Comparison of ENCODE assay signal across 8 mouse cellular contexts in genomic region chr5:57713980-57714379, GRCm38 (mm10). TPM values are rescaled to one million over a fixed set of nuclear protein-coding genes. Genes with fewer than 3 reads are reported as not detected.
DNase-seq lines count a peak whose midpoint lies in the region; ATAC-seq and TF ChIP-seq lines count a peak whose summit lies in the region.

No protein-coding gene starts in this region.

- intact Hi-C loops in left cerebral cortex, postnatal 25 days (cut with DNase I) = loop anchor here (5.0 to 10.0 kb wide), 2 partner anchors 311 to 1097 kb away; no protein-coding TSS in a partner anchor

- H3K9me3 ChIP-seq in MEL (replicated peaks; ENCODE audit: insufficient read depth, low read length) = no peaks in the 10 kb centered on the region
- H3K9me3 ChIP-seq in embryonic facial prominence, embryonic 11.5 days (replicated peaks; ENCODE audit: control insufficient read depth, low read length) = no peaks in the 10 kb centered on the region
- no peaks in the 10 kb centered on the region for H3K9me3 ChIP-seq in hindbrain, embryonic 11.5 days (ENCODE audit: control insufficient read depth, low read length)

- H3K36me3 ChIP-seq in MEL (ENCODE audit: control insufficient read depth in 1 of 2, insufficient read depth in 2 of 2, low read length in 2 of 2) = no peaks in the 10 kb centered on the region
- no peaks in the 10 kb centered on the region for H3K36me3 ChIP-seq in embryonic facial prominence, embryonic 11.5 days (replicated peaks; ENCODE audit: control insufficient read depth, insufficient read depth, low read depth, low read length)
- no peaks in the 10 kb centered on the region for H3K36me3 ChIP-seq in hindbrain, embryonic 11.5 days (ENCODE audit: control insufficient read depth, insufficient read depth, low read length)

- TF ChIP-seq RAD21 in MEL (IDR thresholded peaks at IDR 0.05; ENCODE audit: low read depth, low read length) = peak; percentile 67

- H3K79me2 ChIP-seq in MEL (ENCODE audit: control insufficient read depth, insufficient read depth, low read length, poor library complexity) = no peaks in the 10 kb centered on the region

- under 1% methylated on average over 10 of the region's 10 CpGs for WGBS in embryonic facial prominence, embryonic 11.5 days
- WGBS in hindbrain, embryonic 11.5 days = 2% methylated on average over 10 of the region's 10 CpGs

- no peak for ATAC-seq in embryonic facial prominence, embryonic 11.5 days (replicated peaks; ENCODE audit: insufficient number of reproducible peaks, low FRiP score, low TSS enrichment, low read depth)
- no peak for ATAC-seq in hindbrain, embryonic 11.5 days (ENCODE audit: low FRiP score)

- peak overlapping the region; percentile 88 for H3K4me2 ChIP-seq in embryonic facial prominence, embryonic 11.5 days (ENCODE audit: low read depth, low read length)
- H3K4me2 ChIP-seq in hindbrain, embryonic 11.5 days (replicated peaks; ENCODE audit: low read depth, low read length) = peak overlapping the region; percentile 98

- no peak overlapping the region for H3K27ac ChIP-seq in MEL (ENCODE audit: control insufficient read depth, low read depth, low read length)
- H3K27ac ChIP-seq in embryonic facial prominence, embryonic 11.5 days (replicated peaks; ENCODE audit: low read depth, low read length) = no peak overlapping the region
- H3K27ac ChIP-seq in hindbrain, embryonic 11.5 days (ENCODE audit: low read depth, low read length) = no peak overlapping the region

- no peak overlapping the region for H3K9ac ChIP-seq in MEL (ENCODE audit: control insufficient read depth, low read depth, low read length, poor library complexity, severe bottlenecking)
- H3K9ac ChIP-seq in embryonic facial prominence, embryonic 11.5 days (replicated peaks; ENCODE audit: low read length) = no peak overlapping the region
- H3K9ac ChIP-seq in hindbrain, embryonic 11.5 days (ENCODE audit: low read depth, low read length) = no peak overlapping the region

- TF ChIP-seq EP300 in MEL (IDR thresholded peaks at IDR 0.05; ENCODE audit: low read depth in 1 of 2, low read length in 2 of 2) = no peak

- H3K4me3 ChIP-seq in MEL (ENCODE audit: control insufficient read depth in 1 of 2, insufficient read depth in 1 of 2, low read depth in 2 of 2, low read length in 2 of 2) = no peak overlapping the region
- H3K4me3 ChIP-seq in embryonic facial prominence, embryonic 11.5 days (ENCODE audit: low read depth, low read length) = peak overlapping the region; percentile 63; the same call in 1 of the 2 replicates
- peak overlapping the region; percentile 54 for H3K4me3 ChIP-seq in hindbrain, embryonic 11.5 days (ENCODE audit: low read depth, low read length)

- peak in 1 of 3 experiments; percentile 37; a peak in 2 of 6 replicates for TF ChIP-seq CTCF in MEL (IDR thresholded peaks at IDR 0.05 in 2 of 3, conservative IDR thresholded peaks at IDR 0.05 in 1 of 3; ENCODE audit: control insufficient read depth in 1 of 3, insufficient read depth in 1 of 3, low read depth in 2 of 3, low read length in 3 of 3, poor library complexity in 1 of 3, severe bottlenecking in 1 of 3)

- peak; percentile 2 for DNase-seq in gastrocnemius, postnatal 10 days
- no peak for DNase-seq in gastrocnemius, postnatal 25 days
- peak; percentile 20 for DNase-seq in MEL (ENCODE audit: low read depth, low spot score)
- peak; percentile 74 for DNase-seq in embryonic facial prominence, embryonic 11.5 days (ENCODE audit: low spot score)
- DNase-seq in hindbrain, embryonic 11.5 days (ENCODE audit: low spot score) = peak; percentile 35
- DNase-seq in left cerebral cortex, postnatal 25 days (ENCODE audit: low spot score in 2 of 2) = peak; percentile 37 to 64
- DNase-seq in mesoderm, embryonic 11.5 days (ENCODE audit: low read depth, low spot score) = peak; percentile 44
- no peak for DNase-seq in spleen, postnatal 14 days (ENCODE audit: low spot score in 2 of 2)

- no peaks in the 10 kb centered on the region for H3K4me1 ChIP-seq in MEL (ENCODE audit: control insufficient read depth in 1 of 2, insufficient read depth in 2 of 2, low read length in 2 of 2)
- H3K4me1 ChIP-seq in embryonic facial prominence, embryonic 11.5 days (ENCODE audit: control insufficient read depth, insufficient read depth, low read length) = no peaks in the 10 kb centered on the region
- H3K4me1 ChIP-seq in hindbrain, embryonic 11.5 days (replicated peaks; ENCODE audit: control insufficient read depth, insufficient read depth, low read length) = no peaks in the 10 kb centered on the region

- H3K27me3 ChIP-seq in MEL (ENCODE audit: control insufficient read depth in 1 of 2, insufficient read depth in 2 of 2, low read length in 2 of 2) = no peaks in the 10 kb centered on the region
- H3K27me3 ChIP-seq in embryonic facial prominence, embryonic 11.5 days (ENCODE audit: control insufficient read depth, insufficient read depth, low read length) = no peaks in the 10 kb centered on the region
- 0 out of 2 replicates have a peak, but pooled peaks cover 2% of the 10 kb centered on the region for H3K27me3 ChIP-seq in hindbrain, embryonic 11.5 days (ENCODE audit: control insufficient read depth, insufficient read depth, low read length)

- no peak for TF ChIP-seq POLR2A in MEL (IDR thresholded peaks at IDR 0.05; ENCODE audit: control insufficient read depth in 1 of 2, insufficient read depth in 1 of 2, low read depth in 1 of 2, low read length in 2 of 2, poor library complexity in 1 of 2)

TF ChIP-seq in MEL, 35 proteins besides CTCF, POLR2A, EP300 and RAD21:
- TF ChIP-seq KAT2A (conservative IDR thresholded peaks at IDR 0.05; ENCODE audit: low read depth, low read length) = no peak
- TF ChIP-seq ZC3H11A (IDR thresholded peaks at IDR 0.05; ENCODE audit: low read depth, low read length) = peak; percentile 56
- TF ChIP-seq SMC3 (IDR thresholded peaks at IDR 0.05; ENCODE audit: low read depth, low read length) = peak; percentile 53

RNA-seq across cellular contexts. Expression of gene Pcdh7, which starts 3.8 kb away (rescaled TPM):
- total RNA-seq in gastrocnemius, postnatal 10 days (2021) = 10 to 100 TPM in 1 of 2 experiments, 1 to 10 TPM in 1; 9.6 to 16.8 TPM
- 1 to 10 TPM; 2.6 to 3.0 TPM for total RNA-seq in gastrocnemius, postnatal 25 days (2021)
- total RNA-seq in MEL (2012; rRNA removed) = not detected in 2 replicates
- not detected for polyA plus RNA-seq in MEL (2012; ENCODE audit: insufficient read depth in 1 of 2, insufficient read length in 2 of 2, low read depth in 1 of 2, low replicate concordance in 2 of 2, missing spikeins in 1 of 2)
- 7.4 and 8.0 TPM in 2 replicates for polyA plus RNA-seq in embryonic facial prominence, embryonic 11.5 days (2014; fragmentation: Nextera tagmentation; extraction: Ambion mirVana)
- polyA plus RNA-seq in hindbrain, embryonic 11.5 days (2014; fragmentation: Nextera tagmentation; extraction: Ambion mirVana) = 5.3 and 7.1 TPM in 2 replicates
- total RNA-seq in left cerebral cortex, postnatal 25 days (2021) = 100 to 1,000 TPM; 140 to 158 TPM

Comparison
In these comparisons a context has a peak if more than half of its experiments do, and no peak if none do; other contexts are left out.
1. DNase-seq: peak in gastrocnemius, postnatal 10 days (single experiment), MEL (single experiment), embryonic facial prominence, embryonic 11.5 days (single experiment), hindbrain, embryonic 11.5 days (single experiment), left cerebral cortex, postnatal 25 days (2 of 2) and mesoderm, embryonic 11.5 days (single experiment); none in gastrocnemius, postnatal 25 days (single experiment) and spleen, postnatal 14 days (0 of 2).
2. H3K4me3 ChIP-seq: peak in embryonic facial prominence, embryonic 11.5 days (single experiment) and hindbrain, embryonic 11.5 days (single experiment); none in MEL (0 of 2).
3. RNA of gene Pcdh7, which starts 3.8 kb away (total RNA-seq): 140 to 158 TPM in left cerebral cortex, postnatal 25 days; 9.6 to 16.8 TPM in gastrocnemius, postnatal 10 days, 2.6 to 3.0 TPM in gastrocnemius, postnatal 25 days and not detected in MEL; every median in the first group is over 4 times any median in the second.